Mouse (Mus musculus): ENCODE results near the gene Sirt1. TPM values are rescaled to one million over a fixed set of nuclear protein-coding genes. Genes with fewer than 3 reads are reported as not detected.

Sirt1 gene
- polyA plus RNA-seq (2012; ENCODE audit: low replicate concordance): 4.5 and 4.8 TPM in 2 replicates

DNA sequence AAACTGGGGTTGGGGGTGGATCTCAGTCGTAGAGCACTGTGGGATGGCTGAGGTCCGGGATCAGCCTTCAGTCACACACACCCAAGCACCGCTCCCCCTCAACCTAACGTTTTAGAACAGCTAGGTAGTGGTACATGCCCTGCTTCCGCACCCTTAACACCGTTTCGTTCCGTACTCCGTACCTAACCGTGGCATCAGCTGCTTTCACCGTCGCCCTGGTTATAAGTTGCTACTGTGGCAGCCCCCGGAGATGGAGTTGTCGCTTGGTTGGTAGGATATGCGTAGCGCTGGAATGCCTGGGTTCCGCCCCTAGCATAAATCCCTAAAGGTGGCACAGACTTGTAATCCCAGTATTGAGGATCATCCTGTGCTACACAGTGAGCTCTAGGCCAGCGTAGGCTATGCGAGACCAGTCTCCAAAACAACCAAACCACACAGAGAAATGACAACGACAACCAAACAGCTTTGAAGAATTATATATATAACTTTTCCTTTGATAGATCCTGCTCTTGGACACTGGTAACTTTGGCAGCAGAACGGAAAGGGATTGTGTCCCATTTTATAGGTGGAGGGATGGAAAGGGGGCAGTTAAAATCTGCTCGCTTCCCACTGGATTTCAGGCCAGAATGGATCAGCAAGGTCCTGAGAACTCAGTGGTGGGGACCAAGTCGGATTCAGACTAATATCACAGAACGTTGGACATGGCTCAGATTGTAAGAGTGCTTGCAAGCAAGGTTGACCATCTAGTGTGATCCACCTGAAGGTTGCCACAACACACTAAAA is at the start of gene Sirt1:
TSS of gene Sirt1 (minus strand) at position 207 of the 783 bp plus-strand sequence.

DNA sequence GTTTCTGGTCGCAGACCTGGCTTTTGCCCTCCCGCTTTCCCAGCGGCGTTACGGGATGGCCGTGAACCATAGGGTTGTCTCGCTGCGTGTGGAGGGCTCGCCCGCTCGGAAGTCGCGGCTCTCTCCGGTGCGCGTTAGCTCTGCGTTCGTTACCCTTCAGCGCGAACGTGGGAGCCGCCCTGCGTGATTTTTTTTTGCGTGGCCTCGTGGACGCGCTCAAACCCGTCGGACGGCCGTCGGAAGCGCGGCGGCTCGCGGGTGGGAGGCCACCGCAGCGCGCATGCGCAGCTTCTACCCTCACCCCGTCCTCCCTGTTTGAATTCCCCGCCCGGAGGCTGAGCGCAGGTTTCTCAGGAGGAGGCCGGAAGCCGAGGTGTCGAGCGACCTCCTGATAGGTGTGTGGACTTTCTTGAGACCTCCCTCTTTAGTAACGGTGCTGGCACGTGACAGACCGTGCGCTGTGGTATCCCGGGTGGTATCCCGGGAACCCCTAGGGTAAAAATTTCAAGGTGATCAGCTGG is 48.3 kb upstream of the Sirt1 start, which contains the start of gene Ctnna3:
TSS of gene Ctnna3 (plus strand) at position 314 of the 521 bp plus-strand sequence.

DNA sequence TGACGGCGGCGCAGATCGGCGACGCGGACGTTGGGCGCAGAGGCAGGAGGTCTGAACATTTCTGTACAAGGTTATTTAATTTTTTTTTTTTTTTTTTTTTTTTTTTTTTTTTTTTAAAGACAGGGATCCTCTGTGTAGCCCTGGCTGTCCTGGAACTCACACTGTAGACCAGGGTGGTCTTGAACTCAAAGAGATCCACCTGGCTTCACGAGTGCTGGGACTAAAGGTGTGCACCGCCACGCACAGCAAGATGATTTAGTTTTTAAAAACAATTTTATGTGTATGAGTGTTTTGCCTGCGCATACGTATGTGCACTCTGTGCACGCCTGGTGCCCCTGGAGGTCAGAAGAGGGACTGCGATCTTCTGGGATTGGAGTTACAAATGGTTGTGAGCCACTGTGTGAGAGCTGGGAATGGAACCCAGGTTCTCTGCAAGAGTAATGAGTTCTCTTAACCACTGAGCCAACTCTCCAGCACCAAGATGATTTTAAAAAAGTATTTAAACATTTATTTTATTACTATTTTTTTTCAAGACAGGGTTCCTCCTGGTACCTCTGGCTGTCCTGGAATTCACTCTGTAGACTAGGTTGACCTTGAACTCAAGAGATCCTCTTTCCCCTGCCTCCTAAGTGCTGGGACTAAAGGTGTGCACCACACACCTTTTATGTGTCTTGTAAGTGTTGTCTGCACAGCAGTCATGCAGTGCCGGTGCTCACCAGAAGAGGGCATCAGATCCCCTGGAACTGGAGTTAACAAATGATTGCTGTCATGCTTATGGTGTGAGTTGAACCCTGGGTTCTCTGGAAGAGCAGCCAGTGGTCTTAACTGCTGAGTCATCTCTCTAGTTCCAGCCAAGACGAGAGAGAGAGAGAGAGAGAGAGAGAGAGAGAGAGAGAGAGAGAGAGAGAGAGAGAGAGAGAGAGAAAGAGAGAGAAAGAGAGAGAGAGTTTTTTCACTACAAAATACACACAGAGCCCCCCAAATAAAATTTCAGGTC is 40.5 kb upstream of the Sirt1 start, which contains the start of gene Gm7075:
TSS of gene Gm7075 (minus strand) at position 51 of the 997 bp plus-strand sequence.

DNA sequence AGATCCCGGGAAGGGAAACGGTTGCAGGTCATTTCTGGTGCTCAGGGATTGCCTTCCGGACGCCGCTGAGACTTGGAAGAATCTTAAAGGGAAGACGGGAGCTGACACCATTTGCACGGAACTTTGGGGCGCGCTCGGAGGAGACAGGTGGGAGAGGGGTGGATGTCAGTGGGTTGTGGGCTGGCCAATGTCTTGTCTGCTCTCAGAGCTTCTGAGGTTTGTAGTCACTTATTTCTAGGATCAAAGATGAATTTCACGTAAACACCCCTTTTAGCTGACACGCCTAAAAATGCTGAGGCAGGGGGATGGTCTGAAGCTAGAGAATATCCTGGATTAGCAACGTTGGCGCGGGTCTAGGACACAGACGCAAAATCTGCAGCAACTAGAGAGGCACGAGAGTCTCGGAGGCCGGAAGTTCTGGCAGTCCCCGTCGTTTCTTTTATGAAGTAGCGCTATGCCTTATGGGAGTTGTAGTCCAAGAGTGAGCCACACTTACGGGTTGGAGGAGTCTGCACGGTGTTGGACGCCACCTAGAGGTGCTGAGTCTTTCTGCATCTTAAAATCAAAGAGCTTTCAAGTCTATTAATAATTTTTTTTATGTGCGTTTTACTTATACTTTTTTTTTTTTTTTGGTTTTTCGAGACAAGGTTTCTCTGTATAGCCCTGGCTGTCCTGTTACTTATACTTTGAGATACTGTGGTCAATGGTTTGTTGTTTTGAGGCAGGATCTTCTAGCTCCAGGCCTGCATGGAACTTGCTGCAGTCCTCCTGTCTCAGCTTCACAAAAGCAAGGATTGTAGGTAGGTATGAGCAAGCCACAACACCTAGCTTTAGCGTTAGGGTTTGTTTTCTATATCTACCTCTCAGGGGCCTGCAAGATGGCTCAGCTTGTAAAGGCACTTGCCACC is 1.1 kb upstream of the Sirt1 start, which contains the start of gene Dnajc12:
TSS of gene Dnajc12 (plus strand) at position 72 of the 908 bp plus-strand sequence.

Other genes with a start within 250 kb of the Sirt1 start
- gene Mypn, start 177.8 kb downstream of the Sirt1 start, polyA plus RNA-seq (2012; ENCODE audit: low replicate concordance): not detected in 2 replicates
- gene Herc4, start 137.9 kb downstream of the Sirt1 start, polyA plus RNA-seq (2012; ENCODE audit: low replicate concordance): 18.2 and 18.3 TPM in 2 replicates
- 0.07 and 0.57 TPM in 2 replicates for gene Dnajc12, start 739 bp upstream of the Sirt1 start, polyA plus RNA-seq (2012; ENCODE audit: low replicate concordance)
- 1.1 TPM in 1 of 2 replicates, not detected in the other for gene Gm7075, start 40.1 kb upstream of the Sirt1 start, polyA plus RNA-seq (2012; ENCODE audit: low replicate concordance)
- not detected in 2 replicates for gene Ctnna3, start 48.4 kb upstream of the Sirt1 start, polyA plus RNA-seq (2012; ENCODE audit: low replicate concordance)